Mouse (Mus musculus) hindbrain, postnatal 0 days (tissue): ENCODE measurements at regions not wholly inside any gene's neighbourhood (a gene's known extent, or its start where the extent isn't known, plus 50 kb on each side); places are given as distances from the start of the nearest gene placed in this dataset.
A peak's percentile ranks its signal among the peaks of the same experiment; 100 is the strongest.

Experiments
- ATAC-seq: fragments of 200-750 bp; cut with Nextera tagmentation; 2 replicates; pipeline ENCODE4 v1.8.0; 2017; ENCODE audit warnings: mild to moderate bottlenecking, moderate TSS enrichment, moderate library complexity
- DNase-seq: peaks from one replicate; pipeline ENCODE4 v3.0.0-alpha.2; 2015; ENCODE audit warnings: low spot score
- H3K27ac ChIP-seq: fragments of 300-500 bp; sonication (generic); 2 replicates; pipeline ENCODE4 v1.5.1; 2014; ENCODE audit warnings: mild to moderate bottlenecking
- H3K27me3 ChIP-seq: fragments of 300-500 bp; sonication (generic); 2 replicates; pipeline ENCODE4 v1.6.1; 2014; ENCODE audit warnings: low read length, mixed read lengths; ENCODE audit not compliant: insufficient read depth
- H3K36me3 ChIP-seq: fragments of 300-500 bp; sonication (generic); 2 replicates; pipeline ENCODE4 v1.6.1; 2014; ENCODE audit warnings: low read length, mixed read lengths; ENCODE audit not compliant: insufficient read depth
- H3K4me1 ChIP-seq: fragments of 300-500 bp; sonication (generic); 2 replicates; pipeline ENCODE4 v1.6.1; 2014; ENCODE audit warnings: antibody characterized with exemption, low read length, mixed read lengths; ENCODE audit not compliant: insufficient read depth
- H3K4me2 ChIP-seq: fragments of 300-500 bp; sonication (generic); 2 replicates; pipeline ENCODE4 v1.6.1; 2014; ENCODE audit warnings: low read depth, mild to moderate bottlenecking, low read length, moderate library complexity, mixed read lengths
- H3K4me3 ChIP-seq: fragments of 300-500 bp; sonication (generic); 2 replicates; pipeline ENCODE4 v1.5.1; 2014; ENCODE audit warnings: low read length
- H3K9ac ChIP-seq: fragments of 300-500 bp; sonication (generic); replicated peaks from 2 replicates; pipeline ENCODE4 v1.6.1; 2014; ENCODE audit warnings: mild to moderate bottlenecking, low read length, moderate library complexity, mixed read lengths
- H3K9me3 ChIP-seq: fragments of 300-500 bp; sonication (generic); 2 replicates; pipeline ENCODE4 v1.6.1; 2016; ENCODE audit warnings: low read length, mixed read lengths
- CTCF ChIP-seq: IDR thresholded peaks from 2 replicates; pipeline ENCODE4 v1.5.1; 2016; ENCODE audit warnings: antibody characterized with exemption, control low read depth, low read depth
- whole genome bisulfite sequencing: fragments of 180-500 bp; shearing (Covaris S2); extraction: QIAGEN DNeasy Blood & Tissue Kit; methylation state at CpG from one replicate; pipeline ENCODE4 v1.1.7; 2014; 5-methylcytosine and 5-hydroxymethylcytosine counted together

DNA sequence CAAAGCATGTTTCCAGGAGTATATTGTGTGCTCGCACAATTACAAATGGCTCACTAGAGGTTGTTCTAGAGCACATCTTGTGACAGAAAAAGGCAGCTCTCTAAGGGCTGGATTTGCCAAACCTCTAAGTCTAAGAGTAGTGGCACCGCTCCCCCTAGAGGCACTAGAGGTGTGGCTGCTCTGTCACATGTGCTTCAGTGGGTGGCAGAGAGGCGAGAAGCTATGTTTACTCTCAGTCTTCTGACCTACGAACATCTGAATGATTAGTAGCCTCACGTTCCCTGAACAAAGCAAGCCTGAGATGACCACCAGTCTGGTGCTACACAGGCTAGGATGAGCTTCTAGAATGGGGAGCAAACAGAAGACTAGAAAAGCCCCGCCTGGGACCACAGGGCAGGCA is 212.6 kb upstream of the Clint1 start:
- Histone ChIP-seq H3K27ac (no peak overlapping the region), H3K36me3 (no peaks in the 10 kb centered on the region), H3K9me3 (no peaks in the 10 kb centered on the region), H3K4me2 (no peak overlapping the region), H3K4me1 (no peaks in the 10 kb centered on the region), H3K9ac (no peak overlapping the region), H3K4me3 (no peak overlapping the region), H3K27me3 (no peaks in the 10 kb centered on the region)
- WGBS, result 87% methylated on average over 6 of the region's 6 CpGs
- DNase-seq, result no peak
- no peak; the same call in 1 of the 2 replicates for TF ChIP-seq CTCF
- ATAC-seq, result no peak

DNA sequence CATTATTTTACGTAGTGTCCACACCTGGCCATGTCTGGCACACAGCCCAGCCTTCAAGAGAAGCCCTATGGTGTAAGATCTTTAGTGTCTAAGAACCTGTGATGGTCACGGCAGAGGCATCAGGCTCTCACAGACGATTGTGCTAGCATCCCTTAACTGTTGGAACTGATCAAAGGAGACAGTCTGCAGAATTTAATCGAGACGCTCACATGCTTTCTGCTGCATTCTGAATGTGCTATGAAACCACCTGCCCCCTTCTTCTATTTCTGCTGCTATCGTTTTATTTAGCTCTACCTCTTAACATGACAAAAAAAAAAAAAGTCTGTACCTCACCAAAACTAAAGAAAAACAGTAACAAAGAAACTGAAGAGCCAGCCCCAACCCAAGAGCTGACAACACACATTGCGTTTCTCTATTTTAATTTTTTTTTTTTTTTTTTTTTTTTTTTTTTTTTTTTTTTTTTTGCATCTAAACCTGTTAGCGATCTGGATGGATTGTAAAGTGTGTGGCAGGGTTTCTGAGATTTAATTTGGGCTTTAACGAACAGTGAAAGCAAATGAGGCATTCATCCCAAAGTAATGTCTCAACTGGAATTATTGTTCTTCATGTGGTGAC is 209.6 kb upstream of the Clint1 start:
- TF ChIP-seq CTCF, result no peak
- H3K27me3 ChIP-seq, result no peaks in the 10 kb centered on the region
- H3K27ac ChIP-seq, result no peak overlapping the region
- H3K36me3 ChIP-seq, result no peaks in the 10 kb centered on the region
- WGBS, result 67% methylated on average over 9 of the region's 9 CpGs
- ATAC-seq (no peak), DNase-seq (no peak)
- H3K4me2 ChIP-seq, result no peak overlapping the region
- no peaks in the 10 kb centered on the region for H3K9me3 ChIP-seq
- no peaks in the 10 kb centered on the region for H3K4me1 ChIP-seq
- H3K4me3 ChIP-seq, result no peak overlapping the region
- no peak overlapping the region for H3K9ac ChIP-seq

DNA sequence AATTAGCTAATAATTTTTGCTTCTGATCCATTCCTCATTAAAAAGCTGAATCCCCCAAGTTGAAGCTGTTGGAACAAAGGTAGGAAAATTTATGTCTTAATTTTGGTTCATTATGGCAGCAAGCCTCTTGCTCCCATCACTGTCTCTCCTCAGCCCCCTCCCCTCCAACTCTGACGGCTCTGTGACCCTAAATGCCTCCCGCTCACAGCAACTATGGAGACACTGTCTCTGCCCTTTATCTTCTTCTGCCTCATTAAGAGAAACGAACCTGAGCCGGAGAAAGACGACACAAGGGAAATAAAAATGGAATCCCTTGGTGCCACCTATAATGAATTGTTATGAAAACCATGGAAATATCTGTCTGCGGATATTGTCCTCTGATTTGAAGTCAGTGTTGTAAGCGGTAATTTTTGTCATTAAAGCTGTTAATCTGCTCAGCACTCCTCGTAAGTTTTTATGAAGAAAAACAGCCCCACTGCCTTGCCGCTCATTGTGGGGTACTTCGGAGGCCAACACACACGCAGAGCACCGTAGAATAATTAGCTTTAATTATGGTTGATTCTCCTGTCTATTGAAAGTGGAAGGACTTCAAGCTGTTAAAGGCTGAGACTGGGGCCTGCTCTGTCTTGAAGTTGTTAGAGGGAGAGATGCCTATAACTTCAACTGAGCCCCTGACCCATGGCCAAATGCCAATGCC is 208.1 kb upstream of the Clint1 start:
- no peak for TF ChIP-seq CTCF
- H3K9me3 ChIP-seq, result no peaks in the 10 kb centered on the region
- ATAC-seq (no peak), DNase-seq (no peak)
- no peak overlapping the region for H3K9ac ChIP-seq
- H3K4me1 ChIP-seq, result no peaks in the 10 kb centered on the region
- no peak overlapping the region for H3K27ac ChIP-seq
- 60% methylated on average over 12 of the region's 12 CpGs for WGBS
- H3K36me3 ChIP-seq, result no peaks in the 10 kb centered on the region
- no peak overlapping the region for H3K4me3 ChIP-seq
- no peaks in the 10 kb centered on the region for H3K27me3 ChIP-seq
- H3K4me2 ChIP-seq, result no peak overlapping the region

DNA sequence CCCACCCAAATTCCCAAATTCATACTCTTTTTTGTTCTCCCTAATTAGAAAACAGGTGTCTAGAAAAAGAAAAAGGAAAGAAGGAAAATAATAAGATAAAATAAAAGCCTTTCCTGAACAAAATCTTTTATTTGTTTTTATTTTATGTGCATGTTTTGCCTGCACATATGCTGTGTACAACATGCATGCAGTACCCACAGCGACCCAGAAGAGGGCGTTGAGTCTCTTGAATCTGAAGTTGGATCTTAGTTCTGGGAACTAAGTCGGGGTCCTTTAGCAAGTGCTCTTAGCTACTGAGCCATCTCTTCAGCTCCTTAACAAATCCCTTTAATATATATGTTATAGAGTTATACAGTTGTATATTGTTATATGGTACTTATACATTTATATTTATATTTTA is 206.0 kb upstream of the Clint1 start:
- DNase-seq (no peak), ATAC-seq (no peak)
- peak; percentile 20; the same call in 1 of the 2 replicates for TF ChIP-seq CTCF
- no peaks in the 10 kb centered on the region for H3K4me1 ChIP-seq
- no peak overlapping the region for H3K9ac ChIP-seq
- 67% methylated on average over 3 of the region's 3 CpGs for WGBS
- no peak overlapping the region for H3K4me3 ChIP-seq
- no peak overlapping the region for H3K4me2 ChIP-seq
- no peaks in the 10 kb centered on the region for H3K9me3 ChIP-seq
- H3K27me3 ChIP-seq, result no peaks in the 10 kb centered on the region
- no peaks in the 10 kb centered on the region for H3K36me3 ChIP-seq
- no peak overlapping the region for H3K27ac ChIP-seq

DNA sequence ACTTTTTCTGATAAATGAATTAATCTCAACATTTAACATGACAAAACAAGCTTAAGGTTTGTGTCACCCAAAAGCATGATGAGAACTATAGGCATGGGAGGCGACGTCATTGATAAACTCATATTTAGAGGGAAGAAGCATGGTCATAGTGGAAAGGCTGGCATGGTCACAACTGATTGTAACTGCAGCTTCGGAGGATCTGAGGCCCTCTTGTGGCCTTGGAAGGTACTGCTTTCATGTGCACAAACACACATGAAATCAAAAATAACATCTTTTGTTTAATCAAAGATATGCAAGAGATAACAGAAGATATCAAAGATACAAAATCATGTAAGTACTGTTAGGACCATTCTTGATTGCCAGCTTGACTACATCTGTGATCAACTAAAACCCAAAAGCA is 204.0 kb upstream of the Clint1 start:
- 72% methylated on average over 3 of the region's 3 CpGs for WGBS
- TF ChIP-seq CTCF, result peak; percentile 70

DNA sequence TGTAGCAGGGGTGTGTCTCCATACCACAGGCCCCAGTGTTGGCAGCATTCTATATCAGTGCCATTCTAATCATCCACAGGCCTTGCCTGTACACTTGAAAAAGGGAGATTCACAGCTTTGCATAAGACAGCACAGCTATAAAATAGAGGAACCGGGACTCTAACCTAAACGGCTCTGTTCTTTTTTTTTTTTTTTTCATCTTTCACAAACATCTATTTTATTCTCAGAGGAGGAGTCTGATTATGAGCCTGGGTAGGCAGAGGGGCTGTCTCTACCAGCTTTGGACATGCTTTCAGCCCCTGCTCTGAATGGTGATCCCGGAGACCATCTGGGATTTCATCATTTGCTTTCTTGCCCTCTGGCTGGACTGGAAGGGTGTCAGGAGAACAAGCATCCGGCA is 195.6 kb upstream of the Clint1 start:
- Histone ChIP-seq H3K4me1 (no peaks in the 10 kb centered on the region), H3K4me3 (no peak overlapping the region), H3K27ac (no peak overlapping the region), H3K36me3 (no peaks in the 10 kb centered on the region), H3K9ac (no peak overlapping the region), H3K27me3 (no peaks in the 10 kb centered on the region), H3K4me2 (no peak overlapping the region), H3K9me3 (no peaks in the 10 kb centered on the region)
- no peak for ATAC-seq
- 94% methylated on average over 4 of the region's 4 CpGs for WGBS
- no peak for DNase-seq
- TF ChIP-seq CTCF, result no peak

More for the DNA sequence above, 204.0 kb upstream of the Clint1 start:
- no peaks in the 10 kb centered on the region for H3K27me3 ChIP-seq
- H3K4me3 ChIP-seq, result no peak overlapping the region
- no peaks in the 10 kb centered on the region for H3K9me3 ChIP-seq
- no peaks in the 10 kb centered on the region for H3K4me1 ChIP-seq
- ATAC-seq, result no peak
- H3K9ac ChIP-seq, result no peak overlapping the region
- no peaks in the 10 kb centered on the region for H3K36me3 ChIP-seq
- H3K27ac ChIP-seq, result no peak overlapping the region
- DNase-seq, result peak; percentile 43
- no peak overlapping the region for H3K4me2 ChIP-seq

DNA sequence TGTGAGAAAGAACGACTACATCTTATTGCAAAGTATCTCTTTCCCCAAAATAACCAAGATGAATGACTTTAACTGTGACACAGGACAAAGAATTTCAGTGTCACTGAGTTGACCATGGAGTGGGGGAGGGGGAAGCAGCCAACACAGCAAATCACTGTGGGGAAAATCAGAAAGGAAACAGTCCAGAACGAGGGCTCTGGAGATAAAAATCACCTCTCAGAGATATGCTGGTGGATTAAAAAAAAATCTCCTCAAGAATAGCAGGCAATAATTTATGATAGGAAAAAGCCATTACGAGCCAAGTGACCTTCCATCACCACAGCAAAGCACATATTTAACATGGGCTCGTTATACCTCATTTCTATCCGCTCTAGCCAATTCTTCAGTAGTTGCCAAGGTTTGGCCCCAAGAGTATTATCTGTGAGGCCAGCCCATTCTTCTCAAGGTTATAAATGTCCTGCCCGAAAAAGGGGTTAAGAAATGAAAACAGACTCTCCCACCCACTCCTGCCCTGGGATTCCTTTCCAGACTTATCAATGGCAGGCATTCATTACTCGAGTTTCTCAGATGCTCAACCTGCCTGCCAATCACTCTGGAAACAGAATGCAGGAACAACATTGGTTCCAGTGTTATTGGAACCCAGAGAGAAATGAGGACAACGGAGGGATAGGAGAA is 181.6 kb upstream of the Clint1 start:
- Histone ChIP-seq H3K36me3 (no peaks in the 10 kb centered on the region), H3K4me1 (no peaks in the 10 kb centered on the region), H3K9me3 (no peaks in the 10 kb centered on the region), H3K27me3 (no peaks in the 10 kb centered on the region), H3K9ac (no peak overlapping the region), H3K27ac (no peak overlapping the region), H3K4me2 (no peak overlapping the region), H3K4me3 (no peak overlapping the region)
- 44% methylated on average over 8 of the region's 8 CpGs for WGBS
- no peak for TF ChIP-seq CTCF
- DNase-seq (no peak), ATAC-seq (no peak)
